ENCODE assay signal across 8 mouse cellular contexts in the genomic region with DNA sequence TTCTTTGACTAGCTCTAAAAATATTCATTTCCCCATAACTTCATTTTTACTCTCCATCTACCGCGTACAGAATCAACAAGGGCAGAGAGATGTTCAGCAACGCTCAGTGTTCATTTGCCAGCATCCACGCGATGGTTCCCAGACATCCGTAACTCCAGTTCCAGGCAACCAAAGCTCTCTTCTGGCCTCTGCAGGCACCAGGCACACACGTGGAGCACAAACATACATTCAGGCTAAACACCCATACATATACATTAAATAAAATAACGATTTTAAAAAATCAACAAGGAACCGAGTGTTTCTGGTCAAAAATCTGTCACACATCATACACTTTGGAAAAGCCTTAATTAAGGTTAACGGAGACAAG. TPM values are rescaled to one million over a fixed set of nuclear protein-coding genes. Genes with fewer than 3 reads are reported as not detected.
DNase-seq lines count a peak whose midpoint lies in the region; ATAC-seq and TF ChIP-seq lines count a peak whose summit lies in the region.

No protein-coding gene starts in this region.

- in situ Hi-C loops in CH12.LX (cut with MboI; ENCODE audit: low pct_ligation_motif_present, low pct_unique_long_range_greater_than_20kb, low sequenced_read_pairs), result no loop called here

- H3K4me1 ChIP-seq in CH12.LX (ENCODE audit: control insufficient read depth in 1 of 2, insufficient read depth in 2 of 2), result peaks cover 0 to 22% of the 10 kb centered on the region in 2 experiments; a peak in 3 of 4 replicates
- peaks cover 12% of the 10 kb centered on the region for H3K4me1 ChIP-seq in forebrain, embryonic 14.5 days (ENCODE audit: control insufficient read depth, insufficient read depth, low read length)
- H3K4me1 ChIP-seq in liver, embryonic 15.5 days (replicated peaks), result peaks cover 35% of the 10 kb centered on the region

- peak; percentile 27 to 30 for DNase-seq in cerebellum, postnatal 25 days
- DNase-seq in cerebellum, adult 9-10 months, result no peak
- DNase-seq in CH12.LX (ENCODE audit: extremely low read depth), result no peak
- DNase-seq in forebrain, embryonic 14.5 days (ENCODE audit: low spot score), result peak; percentile 22
- no peak for DNase-seq in spleen, postnatal 36 days (ENCODE audit: low spot score in 2 of 2)
- no peak for DNase-seq in left cerebral cortex, postnatal 4 days

- no peak for TF ChIP-seq POLR2A in CH12.LX (IDR thresholded peaks at IDR 0.05; ENCODE audit: low read depth, low read length)

- ATAC-seq in forebrain, embryonic 14.5 days, result no peak
- no peak for ATAC-seq in liver, embryonic 15.5 days (ENCODE audit: insufficient read depth)
- ATAC-seq in granulocyte monocyte progenitor cell, adult 5-6 weeks (replicated peaks; ENCODE audit: poor library complexity, severe bottlenecking), result no peak

- no peak for TF ChIP-seq CTCF in CH12.LX (conservative IDR thresholded peaks at IDR 0.05 in 1 of 2, IDR thresholded peaks at IDR 0.05 in 1 of 2; ENCODE audit: low read depth in 2 of 2, low read length in 2 of 2)

- H3K4me3 ChIP-seq in CH12.LX (replicated peaks in 1 of 3; ENCODE audit: low read depth in 2 of 3, low read length in 2 of 3, poor library complexity in 1 of 3), result peak overlapping the region in 2 of 3 experiments; percentile 85 to 89
- H3K4me3 ChIP-seq in forebrain, embryonic 14.5 days (ENCODE audit: low read depth, low read length), result peak overlapping the region; percentile 57
- peak overlapping the region; percentile 83 for H3K4me3 ChIP-seq in liver, embryonic 15.5 days (replicated peaks)

- H3K79me2 ChIP-seq in CH12.LX (replicated peaks; ENCODE audit: control insufficient read depth, extremely low read depth, insufficient read depth, poor library complexity, severe bottlenecking), result no peaks in the 10 kb centered on the region; the same call in 1 of the 2 replicates

- TF ChIP-seq RAD21 in CH12.LX (IDR thresholded peaks at IDR 0.05; ENCODE audit: low read depth, low read length), result no peak

- H3K9ac ChIP-seq in CH12.LX (ENCODE audit: insufficient read depth, low read depth), result peak overlapping the region; percentile 68; the same call in 1 of the 2 replicates
- H3K9ac ChIP-seq in forebrain, embryonic 14.5 days (ENCODE audit: low read length), result peak overlapping the region; percentile 88
- H3K9ac ChIP-seq in liver, embryonic 15.5 days, result peak overlapping the region; percentile 62; the same call in 1 of the 2 replicates

- peaks cover 0 to 5% of the 10 kb centered on the region in 2 experiments for H3K36me3 ChIP-seq in CH12.LX (replicated peaks in 1 of 2; ENCODE audit: control insufficient read depth in 1 of 2, insufficient read depth in 1 of 2, low read length in 1 of 2)
- H3K36me3 ChIP-seq in forebrain, embryonic 14.5 days (ENCODE audit: control insufficient read depth, insufficient read depth, low read length), result no peaks in the 10 kb centered on the region
- no peaks in the 10 kb centered on the region for H3K36me3 ChIP-seq in liver, embryonic 15.5 days (replicated peaks)

- H3K4me2 ChIP-seq in CH12.LX (ENCODE audit: insufficient read depth, low read depth, poor library complexity, severe bottlenecking), result peak overlapping the region; percentile 86
- H3K4me2 ChIP-seq in forebrain, embryonic 14.5 days (ENCODE audit: low read length), result peak overlapping the region; percentile 84
- peak overlapping the region; percentile 100 for H3K4me2 ChIP-seq in liver, embryonic 15.5 days

- TF ChIP-seq EP300 in CH12.LX (IDR thresholded peaks at IDR 0.05; ENCODE audit: low read length), result no peak

- WGBS in forebrain, embryonic 14.5 days, result 15% methylated on average over 10 of the region's 10 CpGs
- 57% methylated on average over 10 of the region's 10 CpGs for WGBS in liver, embryonic 15.5 days (ENCODE audit: insufficient replicate concordance)

- intact Hi-C loops in left cerebral cortex, postnatal 4 days (cut with DNase I), result no loop called here

- no peaks in the 10 kb centered on the region for H3K27me3 ChIP-seq in CH12.LX (replicated peaks)
- H3K27me3 ChIP-seq in forebrain, embryonic 14.5 days (replicated peaks; ENCODE audit: control insufficient read depth, insufficient read depth, low read length), result no peaks in the 10 kb centered on the region
- H3K27me3 ChIP-seq in liver, embryonic 15.5 days, result no peaks in the 10 kb centered on the region

- no peaks in the 10 kb centered on the region for H3K9me3 ChIP-seq in CH12.LX (replicated peaks; ENCODE audit: low read length)
- H3K9me3 ChIP-seq in forebrain, embryonic 14.5 days (replicated peaks; ENCODE audit: control insufficient read depth, low read length), result no peaks in the 10 kb centered on the region
- H3K9me3 ChIP-seq in liver, embryonic 15.5 days (replicated peaks), result no peaks in the 10 kb centered on the region

- no peak overlapping the region for H3K27ac ChIP-seq in CH12.LX (ENCODE audit: insufficient read depth, low read depth)
- 0 out of 2 replicates have a peak overlapping the region, but pooled peaks have one; percentile 49 for H3K27ac ChIP-seq in forebrain, embryonic 14.5 days (ENCODE audit: low read depth, low read length)
- peak overlapping the region; percentile 74 for H3K27ac ChIP-seq in liver, embryonic 15.5 days (replicated peaks)

- dilution Hi-C loops in CH12.LX (cut with MboI; ENCODE audit: extremely low pct_ligation_motif_present, extremely low pct_unique_long_range_greater_than_20kb, low sequenced_read_pairs), result no loop called here

TF ChIP-seq in CH12.LX, 34 proteins besides CTCF, POLR2A, EP300 and RAD21:
- TF ChIP-seq SMC3 (IDR thresholded peaks at IDR 0.05; ENCODE audit: low read depth, low read length) (no peak), NELFE (IDR thresholded peaks at IDR 0.05; ENCODE audit: low read depth, low read length) (no peak), SIN3A (IDR thresholded peaks at IDR 0.05; ENCODE audit: low read length) (no peak), JUND (conservative IDR thresholded peaks at IDR 0.05; ENCODE audit: low read depth, low read length) (no peak), IRF4 (IDR thresholded peaks at IDR 0.05; ENCODE audit: low read depth, low read length) (no peak), ZNF384 (IDR thresholded peaks at IDR 0.05; ENCODE audit: low read depth, low read length) (no peak), ZKSCAN1 (IDR thresholded peaks at IDR 0.05; ENCODE audit: borderline replicate concordance, low read depth, low read length) (no peak), TBP (conservative IDR thresholded peaks at IDR 0.05; ENCODE audit: low read depth, low read length) (no peak), HCFC1 (IDR thresholded peaks at IDR 0.05; ENCODE audit: low read depth, low read length) (no peak), ZC3H11A (IDR thresholded peaks at IDR 0.05; ENCODE audit: low read depth, low read length) (no peak), MXI1 (IDR thresholded peaks at IDR 0.05; ENCODE audit: low read depth, low read length) (no peak), MAZ (IDR thresholded peaks at IDR 0.05; ENCODE audit: low read depth, low read length) (no peak), ETS1 (conservative IDR thresholded peaks at IDR 0.05; ENCODE audit: low read depth, low read length) (no peak)

RNA-seq across cellular contexts. Expression of a gene that starts 1.1 kb away (rescaled TPM):
- 38.4 and 46.5 TPM in 2 replicates for total RNA-seq in CH12.LX (2012; rRNA removed)
- total RNA-seq in CH12.LX (2014; rRNA removed), result 23.7 and 24.1 TPM in 2 replicates
- polyA plus RNA-seq in CH12.LX (2012; ENCODE audit: insufficient read length, low read depth), result 40.4 and 45.3 TPM in 2 replicates
- 159 and 164 TPM in 2 replicates for polyA plus RNA-seq in forebrain, embryonic 14.5 days (2014; fragmentation: Nextera tagmentation; extraction: Ambion mirVana)
- 22.9 and 25.4 TPM in 2 replicates for polyA plus RNA-seq in liver, embryonic 15.5 days (2015; fragmentation: Nextera tagmentation; extraction: Ambion mirVana)
- 9.9 and 23.4 TPM in 2 replicates for total RNA-seq in granulocyte monocyte progenitor cell, adult 5-6 weeks (2014; fragmentation: Nextera tagmentation)
- 13.9 and 14.3 TPM in 2 replicates for total RNA-seq in granulocyte monocyte progenitor cell, adult 5-6 weeks (2017)
- 100 to 1,000 TPM; 102 to 107 TPM for total RNA-seq in left cerebral cortex, postnatal 4 days (2021)

RNA-seq across cellular contexts. Expression of a gene that starts 1.3 kb away (rescaled TPM):
- total RNA-seq in CH12.LX (2012; rRNA removed) (8.5 and 9.4 TPM in 2 replicates), CH12.LX (2014; rRNA removed) (5.9 and 6.8 TPM in 2 replicates)
- polyA plus RNA-seq in CH12.LX (2012; ENCODE audit: insufficient read length, low read depth), result 11.1 and 11.8 TPM in 2 replicates
- polyA plus RNA-seq in forebrain, embryonic 14.5 days (2014; fragmentation: Nextera tagmentation; extraction: Ambion mirVana), result 6.8 and 8.0 TPM in 2 replicates
- polyA plus RNA-seq in liver, embryonic 15.5 days (2015; fragmentation: Nextera tagmentation; extraction: Ambion mirVana), result 28.6 and 33.4 TPM in 2 replicates
- 11.8 and 16.3 TPM in 2 replicates for total RNA-seq in granulocyte monocyte progenitor cell, adult 5-6 weeks (2014; fragmentation: Nextera tagmentation)
- 8.7 and 10.9 TPM in 2 replicates for total RNA-seq in granulocyte monocyte progenitor cell, adult 5-6 weeks (2017)
- total RNA-seq in left cerebral cortex, postnatal 4 days (2021), result 10 to 100 TPM; 12.6 to 13.7 TPM

RNA-seq across cellular contexts. Expression of a gene that starts 27.0 kb away (rescaled TPM):
- 17.4 and 20.2 TPM in 2 replicates for total RNA-seq in CH12.LX (2012; rRNA removed)
- total RNA-seq in CH12.LX (2014; rRNA removed), result 10.6 and 11.6 TPM in 2 replicates
- 22.3 and 23.5 TPM in 2 replicates for polyA plus RNA-seq in CH12.LX (2012; ENCODE audit: insufficient read length, low read depth)
- 23.6 and 25.5 TPM in 2 replicates for polyA plus RNA-seq in forebrain, embryonic 14.5 days (2014; fragmentation: Nextera tagmentation; extraction: Ambion mirVana)
- polyA plus RNA-seq in liver, embryonic 15.5 days (2015; fragmentation: Nextera tagmentation; extraction: Ambion mirVana), result 21.3 and 29.4 TPM in 2 replicates
- total RNA-seq in granulocyte monocyte progenitor cell, adult 5-6 weeks (2014; fragmentation: Nextera tagmentation), result 19.7 and 25.6 TPM in 2 replicates
- 20.2 and 23.5 TPM in 2 replicates for total RNA-seq in granulocyte monocyte progenitor cell, adult 5-6 weeks (2017)
- 10 to 100 TPM; 43.1 to 45.3 TPM for total RNA-seq in left cerebral cortex, postnatal 4 days (2021)

Comparison
In these comparisons a context has a peak if more than half of its experiments do, and no peak if none do; other contexts are left out.
1. DNase-seq: peak in cerebellum, postnatal 25 days (2 of 2) and forebrain, embryonic 14.5 days (single experiment); none in cerebellum, adult 9-10 months (single experiment), CH12.LX (single experiment), spleen, postnatal 36 days (0 of 2) and left cerebral cortex, postnatal 4 days (single experiment).
2. Peak in every context shown above with its lines, with median percentiles within 50 percentile points of each other: H3K4me2 ChIP-seq, H3K4me3 ChIP-seq and H3K9ac ChIP-seq.